ENCODE assay signal across 26 mouse cellular contexts in the genomic region with DNA sequence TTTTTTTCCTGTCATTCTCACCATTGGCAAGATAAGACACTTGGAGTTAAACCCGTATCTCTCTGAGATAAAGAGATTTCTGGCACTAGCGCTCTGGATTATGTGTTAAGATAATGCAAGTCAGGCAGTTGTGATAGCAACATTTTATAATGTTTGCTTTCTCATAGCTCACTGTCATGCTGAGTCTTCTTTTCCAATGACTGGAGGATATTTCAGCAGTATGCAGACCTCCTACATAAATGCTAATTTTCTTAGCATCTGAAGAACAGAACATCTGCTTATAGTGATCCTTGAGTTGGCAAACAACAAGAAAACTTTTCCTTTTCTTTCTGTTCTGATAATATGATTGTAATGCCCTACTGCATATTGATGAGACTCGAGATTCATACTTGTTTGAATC.
A peak's percentile ranks its signal among the peaks of the same experiment; 100 is the strongest.
DNase-seq lines count a peak whose midpoint lies in the region; ATAC-seq and TF ChIP-seq lines count a peak whose summit lies in the region.
"Had no signal": no experiment of that assay in that cellular context is flagged by ENCODE, and none has a peak within 500 bp of the region (broad histone marks: within the 10 kb centered on the region; RNA-seq: fewer than 3 reads in every experiment).

No protein-coding gene starts in this region.

- no peaks in the 10 kb centered on the region for H3K27me3 ChIP-seq in forebrain, postnatal 0 days (ENCODE audit: insufficient read depth, low read length)
- no peaks in the 10 kb centered on the region for H3K27me3 ChIP-seq in forebrain, embryonic 10.5 days (ENCODE audit: poor library complexity, severe bottlenecking)
- H3K27me3 ChIP-seq: CH12.LX; embryonic facial prominence, embryonic 12.5 days; embryonic facial prominence, embryonic 15.5 days; forebrain, embryonic 13.5 days; hindbrain, embryonic 12.5 days; Patski had no signal

- TF ChIP-seq CTCF in forebrain, postnatal 0 days (IDR thresholded peaks at IDR 0.05; ENCODE audit: low read depth): no peak

- no peak overlapping the region for H3K4me3 ChIP-seq in forebrain, postnatal 0 days (ENCODE audit: low read depth, low read length)
- H3K4me3 ChIP-seq in forebrain, embryonic 10.5 days: no peak overlapping the region
- H3K4me3 ChIP-seq: embryonic facial prominence, embryonic 12.5 days; embryonic facial prominence, embryonic 15.5 days; forebrain, embryonic 13.5 days; gastrocnemius, adult 2 months; hindbrain, embryonic 12.5 days had no signal

- 62% methylated on average over 3 of the region's 3 CpGs for WGBS in forebrain, postnatal 0 days
- 87% methylated on average over 3 of the region's 3 CpGs for WGBS in forebrain, embryonic 10.5 days

- H3K4me1 ChIP-seq in forebrain, postnatal 0 days (ENCODE audit: insufficient read depth): no peaks in the 10 kb centered on the region; the same call in 1 of the 2 replicates
- no peaks in the 10 kb centered on the region for H3K4me1 ChIP-seq in forebrain, embryonic 10.5 days
- H3K4me1 ChIP-seq: embryonic facial prominence, embryonic 12.5 days; embryonic facial prominence, embryonic 15.5 days; forebrain, embryonic 13.5 days; hindbrain, embryonic 12.5 days had no signal

- DNase-seq in forebrain, postnatal 0 days: peak; percentile 19
- DNase-seq in forebrain, embryonic 10.5 days (ENCODE audit: extremely low spot score, low spot score): no peak
- peak; percentile 6 for DNase-seq in layer of hippocampus, adult 9-10 months (ENCODE audit: low spot score)
- no peak for DNase-seq in layer of hippocampus, postnatal 25 days (ENCODE audit: extremely low spot score in 1 of 2, low spot score in 1 of 2)
- peak; percentile 1 for DNase-seq in right cerebral cortex, adult 18-20 months
- no peak for DNase-seq in right cerebral cortex, postnatal 10 days (ENCODE audit: low spot score in 2 of 2)
- DNase-seq in liver: no peak
- DNase-seq: adrenal gland, postnatal 10 days; adrenal gland, postnatal 36 days; B cell, adult 2 months; cerebellum, adult 11 months; cerebellum, adult 2 months; cerebellum, adult 9-11 months; cerebellum, postnatal 25 days; gastrocnemius, adult 2 months; gastrocnemius, postnatal 14 days; heart, adult 11 months had no signal

- peak; percentile 36; the same call in 1 of the 2 replicates for ATAC-seq in forebrain, postnatal 0 days
- ATAC-seq: forebrain, embryonic 13.5 days; hindbrain, embryonic 16.5 days; Patski had no signal

- no peaks in the 10 kb centered on the region for H3K36me3 ChIP-seq in forebrain, postnatal 0 days (ENCODE audit: insufficient read depth)
- H3K36me3 ChIP-seq in forebrain, embryonic 10.5 days (replicated peaks): no peaks in the 10 kb centered on the region
- H3K36me3 ChIP-seq: embryonic facial prominence, embryonic 12.5 days; embryonic facial prominence, embryonic 15.5 days; G1E; hindbrain, embryonic 12.5 days had no signal

- H3K27ac ChIP-seq in forebrain, postnatal 0 days (ENCODE audit: low read depth, low read length): no peak overlapping the region
- no peak overlapping the region for H3K27ac ChIP-seq in forebrain, embryonic 10.5 days
- H3K27ac ChIP-seq: embryonic facial prominence, embryonic 12.5 days; embryonic facial prominence, embryonic 15.5 days; forebrain, embryonic 13.5 days; gastrocnemius, adult 2 months; hindbrain, embryonic 12.5 days had no signal

- no peak overlapping the region for H3K9ac ChIP-seq in forebrain, postnatal 0 days
- H3K9ac ChIP-seq: embryonic facial prominence, embryonic 12.5 days; embryonic facial prominence, embryonic 15.5 days; forebrain, embryonic 13.5 days; hindbrain, embryonic 12.5 days had no signal

- H3K4me2 ChIP-seq in forebrain, postnatal 0 days (ENCODE audit: low read depth): no peak overlapping the region
- H3K4me2 ChIP-seq: embryonic facial prominence, embryonic 12.5 days; embryonic facial prominence, embryonic 15.5 days; forebrain, embryonic 13.5 days; heart, embryonic 11.5 days; hindbrain, embryonic 12.5 days had no signal

- no peaks in the 10 kb centered on the region for H3K9me3 ChIP-seq in forebrain, postnatal 0 days (ENCODE audit: low read length)
- H3K9me3 ChIP-seq in forebrain, embryonic 10.5 days: no peaks in the 10 kb centered on the region
- H3K9me3 ChIP-seq: embryonic facial prominence, embryonic 12.5 days; embryonic facial prominence, embryonic 15.5 days; forebrain, embryonic 13.5 days; G1E; hindbrain, embryonic 12.5 days had no signal

Comparison
In these comparisons a context has a peak if more than half of its experiments do, and no peak if none do; other contexts are left out.
1. DNase-seq: peak in forebrain, postnatal 0 days (single experiment), layer of hippocampus, adult 9-10 months (single experiment) and right cerebral cortex, adult 18-20 months (single experiment); none in forebrain, embryonic 10.5 days (single experiment), layer of hippocampus, postnatal 25 days (0 of 2), right cerebral cortex, postnatal 10 days (0 of 2) and liver (single experiment).